Mouse (Mus musculus): ENCODE results near the gene Padi4. TPM values are rescaled to one million over a fixed set of nuclear protein-coding genes. Genes with fewer than 3 reads are reported as not detected.
A peak's percentile ranks its signal among the peaks of the same experiment; 100 is the strongest.

The Padi4 gene
- polyA plus RNA-seq, 1 experiment = 3.1 TPM

- Histone ChIP-seq H3K36me3 (replicated peaks; ENCODE audit: low read length) (peaks cover 97% of the 10 kb centered on the region), H3K4me1 (peaks cover 94% of the 10 kb centered on the region), H3K9me3 (no peaks in the 10 kb centered on the region), H3K4me3 (replicated peaks) (no peak overlapping the region), H3K27me3 (replicated peaks) (no peaks in the 10 kb centered on the region)
- TF ChIP-seq FLI1 (IDR thresholded peaks at IDR 0.05; ENCODE audit: low read length) = no peak
- TF ChIP-seq GATA1 (IDR thresholded peaks at IDR 0.05; ENCODE audit: borderline replicate concordance, low read length) = no peak
These were observed 64.4 kb downstream of the Padi4 start for GRCm38 (mm10) chr4:140709617-140710016.

DNA sequence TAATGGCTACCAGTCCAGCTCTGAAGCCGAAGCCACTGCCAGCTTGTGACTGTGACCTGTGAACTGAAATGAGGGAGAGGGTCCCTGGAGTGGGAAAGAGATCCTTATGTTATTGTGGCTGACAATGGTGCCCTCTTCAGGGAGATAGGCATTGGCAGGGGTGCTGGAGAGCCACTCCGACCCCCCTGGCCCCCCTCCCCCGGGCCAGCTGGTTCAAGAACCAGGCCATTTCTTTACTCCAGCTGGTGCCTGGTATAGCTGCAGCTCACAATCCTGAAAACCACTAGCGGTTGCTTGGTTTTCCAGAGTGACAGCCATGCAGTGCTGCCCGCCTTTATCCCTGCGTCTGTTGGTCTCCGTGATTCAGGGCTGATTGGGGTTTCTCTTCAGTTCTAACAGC, 64.9 kb downstream of the Padi4 start:
- Histone ChIP-seq H3K4me1 (peaks cover 94% of the 10 kb centered on the region), H3K27me3 (replicated peaks) (no peaks in the 10 kb centered on the region), H3K4me3 (replicated peaks) (no peak overlapping the region), H3K9me3 (no peaks in the 10 kb centered on the region), H3K36me3 (replicated peaks; ENCODE audit: low read length) (peaks cover 97% of the 10 kb centered on the region)
- TF ChIP-seq FLI1 (IDR thresholded peaks at IDR 0.05; ENCODE audit: low read length) (no peak), GATA1 (IDR thresholded peaks at IDR 0.05; ENCODE audit: borderline replicate concordance, low read length) (no peak)

DNA sequence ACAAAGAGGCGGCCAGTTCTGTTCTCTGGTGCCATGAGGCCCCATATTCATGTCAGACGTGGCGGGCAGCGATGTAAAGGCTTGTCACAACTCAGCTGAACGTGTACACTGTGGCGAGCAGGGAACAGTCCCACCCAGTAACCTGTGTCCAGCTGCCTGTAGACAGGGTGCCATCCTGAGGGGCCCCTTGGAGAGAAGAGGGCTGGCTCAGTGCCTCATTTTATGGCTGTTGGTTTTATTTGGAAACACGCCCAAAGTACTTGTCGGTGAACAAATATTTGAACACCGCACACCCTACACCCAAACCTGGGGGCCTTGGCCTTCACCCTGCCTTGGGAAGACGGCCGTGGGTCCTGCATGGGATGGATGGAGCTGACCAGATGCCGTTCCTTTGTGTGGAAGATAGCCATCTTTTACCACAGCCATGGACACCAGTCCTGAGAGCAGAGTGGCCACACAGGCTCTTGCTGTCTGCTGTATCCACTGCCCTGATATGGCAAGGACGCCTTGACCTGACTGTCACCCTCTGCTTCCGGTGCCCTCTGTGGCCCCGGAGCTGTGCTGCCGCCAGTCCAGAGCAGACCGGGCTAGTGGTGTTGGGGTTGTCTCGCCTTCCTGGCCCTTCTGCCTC, 65.6 kb downstream of the Padi4 start:
- peaks cover 95% of the 10 kb centered on the region for H3K36me3 ChIP-seq (replicated peaks; ENCODE audit: low read length)
- no peak for TF ChIP-seq FLI1 (IDR thresholded peaks at IDR 0.05; ENCODE audit: low read length)
- TF ChIP-seq GATA1 (IDR thresholded peaks at IDR 0.05; ENCODE audit: borderline replicate concordance, low read length) = no peak
- no peaks in the 10 kb centered on the region for H3K27me3 ChIP-seq (replicated peaks)
- H3K9me3 ChIP-seq = no peaks in the 10 kb centered on the region
- no peak overlapping the region for H3K4me3 ChIP-seq (replicated peaks)
- peaks cover 94% of the 10 kb centered on the region for H3K4me1 ChIP-seq

GRCm38 (mm10) chr4:140707615-140708014, 66.4 kb downstream of the Padi4 start:
- TF ChIP-seq GATA1 (IDR thresholded peaks at IDR 0.05; ENCODE audit: borderline replicate concordance, low read length) (no peak), FLI1 (IDR thresholded peaks at IDR 0.05; ENCODE audit: low read length) (no peak)
- Histone ChIP-seq H3K27me3 (replicated peaks) (no peaks in the 10 kb centered on the region), H3K36me3 (replicated peaks; ENCODE audit: low read length) (peaks cover 87% of the 10 kb centered on the region), H3K9me3 (no peaks in the 10 kb centered on the region), H3K4me3 (replicated peaks) (no peak overlapping the region), H3K4me1 (peaks cover 91% of the 10 kb centered on the region)

DNA sequence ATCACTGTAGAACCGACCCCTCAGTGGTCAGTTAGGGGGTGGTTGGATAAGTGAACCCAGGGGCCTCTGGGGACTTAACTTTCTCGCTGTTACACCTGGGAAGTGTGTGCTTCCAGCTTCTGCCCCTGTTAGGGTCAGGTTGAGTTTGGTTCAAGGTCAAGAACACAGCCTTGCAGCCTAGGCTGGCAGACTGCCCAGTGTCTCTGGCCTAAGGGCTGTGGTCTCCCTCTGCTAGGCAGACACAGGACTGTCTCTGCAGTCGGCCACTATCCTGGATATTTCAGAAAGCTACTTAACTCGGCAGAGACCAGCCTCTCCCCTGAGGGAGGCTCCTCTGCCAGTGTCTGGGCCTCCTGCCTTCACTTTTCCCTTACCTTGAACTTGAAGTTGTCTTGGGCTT, 69.9 kb downstream of the Padi4 start:
- Histone ChIP-seq H3K4me1 (peaks cover 68% of the 10 kb centered on the region), H3K9me3 (no peaks in the 10 kb centered on the region), H3K36me3 (replicated peaks; ENCODE audit: low read length) (peaks cover 52% of the 10 kb centered on the region), H3K27me3 (replicated peaks) (no peaks in the 10 kb centered on the region), H3K4me3 (replicated peaks) (peak overlapping the region; percentile 94)
- TF ChIP-seq FLI1 (IDR thresholded peaks at IDR 0.05; ENCODE audit: low read length) = no peak
- TF ChIP-seq GATA1 (IDR thresholded peaks at IDR 0.05; ENCODE audit: borderline replicate concordance, low read length) = no peak

GRCm38 (mm10) chr4:140703636-140704035, 70.4 kb downstream of the Padi4 start:
- TF ChIP-seq GATA1 (IDR thresholded peaks at IDR 0.05; ENCODE audit: borderline replicate concordance, low read length) (no peak), FLI1 (IDR thresholded peaks at IDR 0.05; ENCODE audit: low read length) (no peak)
- H3K4me3 ChIP-seq (replicated peaks) = peak overlapping the region; percentile 94
- peaks cover 68% of the 10 kb centered on the region for H3K4me1 ChIP-seq
- H3K27me3 ChIP-seq (replicated peaks) = no peaks in the 10 kb centered on the region
- peaks cover 47% of the 10 kb centered on the region for H3K36me3 ChIP-seq (replicated peaks; ENCODE audit: low read length)
- no peaks in the 10 kb centered on the region for H3K9me3 ChIP-seq

DNA sequence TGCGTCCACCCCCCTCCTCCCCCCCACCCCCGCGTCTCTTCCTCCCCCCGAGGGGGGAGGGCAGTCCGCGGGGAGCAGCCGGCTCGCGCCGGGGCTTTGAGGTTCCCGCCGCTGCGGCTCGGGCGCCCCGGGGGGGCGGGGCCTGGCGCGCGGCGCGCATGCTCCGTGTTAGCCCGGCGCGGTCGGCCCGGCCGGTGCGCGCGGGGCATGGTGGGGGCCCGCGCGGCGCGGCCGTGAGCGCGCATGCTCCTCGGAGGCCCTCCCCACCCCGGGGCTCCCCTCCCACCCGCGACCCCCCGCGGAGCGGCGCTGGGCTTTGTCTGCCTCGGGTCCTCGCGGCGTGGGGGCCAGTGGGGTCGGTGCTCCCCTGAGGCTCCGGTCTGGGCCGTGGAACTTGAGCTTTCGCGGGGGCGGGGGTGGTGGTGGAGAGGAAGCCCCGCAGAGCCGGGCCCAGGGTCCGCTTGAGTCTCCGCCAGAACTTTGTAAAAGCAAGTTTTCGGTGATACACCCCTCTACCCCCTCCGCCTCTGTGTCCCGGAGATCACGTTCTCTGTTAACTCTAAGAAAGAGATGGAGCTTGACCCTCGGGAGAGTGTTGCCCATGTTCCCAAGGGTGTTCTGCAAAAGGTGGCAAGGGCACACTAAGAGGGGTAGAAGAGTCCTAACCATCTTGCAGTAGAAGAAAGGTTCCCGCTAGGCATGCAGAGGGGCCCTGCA, 71.3 kb downstream of the Padi4 start:
- H3K36me3 ChIP-seq (replicated peaks; ENCODE audit: low read length) = peaks cover 38% of the 10 kb centered on the region
- H3K27me3 ChIP-seq (replicated peaks) = no peaks in the 10 kb centered on the region
- TF ChIP-seq FLI1 (IDR thresholded peaks at IDR 0.05; ENCODE audit: low read length) = no peak
- no peak for TF ChIP-seq GATA1 (IDR thresholded peaks at IDR 0.05; ENCODE audit: borderline replicate concordance, low read length)
- peaks cover 68% of the 10 kb centered on the region for H3K4me1 ChIP-seq
- peak overlapping the region; percentile 94 for H3K4me3 ChIP-seq (replicated peaks)
- H3K9me3 ChIP-seq = no peaks in the 10 kb centered on the region

GRCm38 (mm10) chr4:140701716-140702561, 72.1 kb downstream of the Padi4 start:
- Histone ChIP-seq H3K4me1 (peaks cover 64% of the 10 kb centered on the region), H3K36me3 (replicated peaks; ENCODE audit: low read length) (peaks cover 30% of the 10 kb centered on the region), H3K9me3 (no peaks in the 10 kb centered on the region), H3K4me3 (replicated peaks) (peak overlapping the region; percentile 94), H3K27me3 (replicated peaks) (no peaks in the 10 kb centered on the region)
- TF ChIP-seq GATA1 (IDR thresholded peaks at IDR 0.05; ENCODE audit: borderline replicate concordance, low read length) (no peak), FLI1 (IDR thresholded peaks at IDR 0.05; ENCODE audit: low read length) (no peak)

- Histone ChIP-seq H3K27me3 (replicated peaks) (no peaks in the 10 kb centered on the region), H3K4me1 (peaks cover 66% of the 10 kb centered on the region), H3K4me3 (replicated peaks) (peak overlapping the region; percentile 94), H3K36me3 (replicated peaks; ENCODE audit: low read length) (peaks cover 25% of the 10 kb centered on the region), H3K9me3 (no peaks in the 10 kb centered on the region)
- TF ChIP-seq FLI1 (IDR thresholded peaks at IDR 0.05; ENCODE audit: low read length) (no peak), GATA1 (IDR thresholded peaks at IDR 0.05; ENCODE audit: borderline replicate concordance, low read length) (no peak)
These were observed 72.9 kb downstream of the Padi4 start for GRCm38 (mm10) chr4:140701049-140701715.

All from megakaryocyte, embryonic 14.5 days (primary cell).